Mouse (Mus musculus) bone marrow, adult 2 months (tissue): ENCODE measurements around the gene Btn1a1.

Experiments
- CTCF ChIP-seq: fragments of 200-500 bp; IDR thresholded peaks from 2 replicates; pipeline ENCODE4 v1.5.1; 2011; ENCODE audit warnings: low read length, control low read depth; ENCODE audit not compliant: control insufficient read depth, insufficient read depth
- POLR2A ChIP-seq: fragments of 200-500 bp; IDR thresholded peaks from 2 replicates; pipeline ENCODE4 v1.6.1; 2011; ENCODE audit warnings: low read depth, mild to moderate bottlenecking, control low read depth, low read length, borderline replicate concordance; ENCODE audit not compliant: control insufficient read depth

DNA sequence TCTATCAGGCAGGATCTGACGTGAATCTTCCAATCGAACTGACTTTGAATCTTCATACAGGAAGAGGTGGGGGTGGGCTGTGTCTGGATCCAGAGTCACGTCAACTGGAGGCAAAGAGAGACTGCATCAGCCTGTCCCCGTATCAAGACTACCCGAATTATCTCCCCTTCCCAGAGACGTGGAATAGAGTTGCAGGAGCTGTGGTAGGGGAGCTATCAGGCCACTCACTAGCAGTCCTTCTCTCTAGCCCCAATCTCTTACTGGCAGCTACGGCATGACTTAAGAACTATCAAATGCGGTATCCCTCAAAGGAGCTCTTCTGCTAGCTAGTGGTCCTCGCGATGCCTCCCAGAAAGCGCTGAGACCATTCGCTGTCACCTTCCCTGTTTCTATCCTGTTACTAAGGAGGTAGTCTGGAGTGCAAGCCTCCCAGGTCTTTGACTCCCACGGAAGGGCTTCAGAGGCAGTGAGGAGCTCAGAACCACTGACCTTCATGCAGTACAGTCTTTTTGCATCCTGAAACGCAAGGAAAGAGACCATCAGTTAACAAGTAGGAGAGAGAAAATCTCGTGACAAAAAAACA, 6.3 kb downstream of the Btn1a1 start:
- TF ChIP-seq CTCF (no peak), POLR2A (no peak)
